Mouse (Mus musculus): Measurements from ENCODE around the gene Napa. TPM values are rescaled to one million over a fixed set of nuclear protein-coding genes. Genes with fewer than 3 reads are reported as not detected.

Gene Napa
- 100 to 1,000 TPM; 160 to 178 TPM for total RNA-seq (2021)
- long read RNA-seq, experiment 1, transcript Napa-201 (11 exons, 2,517 nt): major isoform, 164 of 188 reads
- long read RNA-seq, experiment 1, partial matches to known transcripts: 2 of 188 reads
- long read RNA-seq, experiment 1, other reads (novel, unspliced or antisense): 21 of 188 reads
- long read RNA-seq, experiment 2, transcript Napa-201 (11 exons, 2,517 nt): major isoform, 266 of 310 reads
- long read RNA-seq, experiment 2, partial matches to known transcripts: 11 of 310 reads
- long read RNA-seq, experiment 2, other reads (novel, unspliced or antisense): 30 of 310 reads

DNA sequence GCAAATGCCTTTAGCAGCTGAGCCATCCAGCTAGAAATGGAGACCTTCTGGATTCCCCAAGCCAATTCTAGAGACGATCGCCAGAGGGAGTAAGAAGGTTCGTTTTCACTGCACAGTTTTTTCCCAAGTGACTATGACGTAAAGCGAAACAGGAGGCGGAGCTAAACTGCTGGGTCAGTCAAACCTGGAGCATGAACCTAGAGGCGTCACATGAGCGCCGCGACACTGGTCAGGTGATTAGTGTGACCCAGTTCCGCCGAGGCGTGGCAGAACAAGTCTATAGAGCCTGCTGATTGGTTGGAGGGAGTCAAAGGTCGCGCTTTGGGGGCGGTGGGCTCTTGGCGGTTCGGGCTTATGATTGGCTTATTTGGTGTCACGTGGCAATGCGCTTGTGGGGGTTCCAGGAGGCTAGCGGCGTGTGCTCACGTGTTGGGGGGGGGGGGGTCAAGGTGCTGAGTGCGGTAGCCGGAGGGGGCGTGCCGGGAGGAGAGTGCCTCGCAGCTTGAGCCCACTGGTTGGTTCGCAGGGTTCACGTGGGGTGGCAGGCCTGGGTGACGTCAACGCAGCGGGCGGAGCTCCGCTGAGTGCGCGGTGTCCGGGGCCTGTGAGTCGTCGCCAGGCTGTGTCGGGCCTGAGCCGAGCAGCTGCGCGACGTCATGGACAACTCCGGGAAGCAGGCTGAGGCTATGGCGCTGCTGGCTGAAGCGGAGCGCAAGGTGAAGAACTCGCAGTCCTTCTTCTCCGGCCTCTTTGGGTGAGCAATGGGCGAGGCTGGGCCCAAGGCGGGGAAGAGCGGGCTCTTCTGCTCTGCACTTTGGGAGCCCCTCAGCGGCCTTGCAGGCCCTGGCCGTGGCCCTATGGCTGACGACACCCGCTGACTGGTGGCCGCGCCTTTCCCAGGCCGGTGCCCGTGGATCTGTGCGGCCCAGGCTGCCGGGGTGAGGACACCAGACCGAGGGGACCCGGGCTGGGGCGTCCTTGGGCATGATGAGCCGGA, at the start of gene Napa:
Gene Napa, plus strand, starts transcription at position 438 of the 997 bp plus-strand sequence.
- peak; percentile 96 to 97 for DNase-seq (ENCODE audit: low spot score in 2 of 2)

DNA sequence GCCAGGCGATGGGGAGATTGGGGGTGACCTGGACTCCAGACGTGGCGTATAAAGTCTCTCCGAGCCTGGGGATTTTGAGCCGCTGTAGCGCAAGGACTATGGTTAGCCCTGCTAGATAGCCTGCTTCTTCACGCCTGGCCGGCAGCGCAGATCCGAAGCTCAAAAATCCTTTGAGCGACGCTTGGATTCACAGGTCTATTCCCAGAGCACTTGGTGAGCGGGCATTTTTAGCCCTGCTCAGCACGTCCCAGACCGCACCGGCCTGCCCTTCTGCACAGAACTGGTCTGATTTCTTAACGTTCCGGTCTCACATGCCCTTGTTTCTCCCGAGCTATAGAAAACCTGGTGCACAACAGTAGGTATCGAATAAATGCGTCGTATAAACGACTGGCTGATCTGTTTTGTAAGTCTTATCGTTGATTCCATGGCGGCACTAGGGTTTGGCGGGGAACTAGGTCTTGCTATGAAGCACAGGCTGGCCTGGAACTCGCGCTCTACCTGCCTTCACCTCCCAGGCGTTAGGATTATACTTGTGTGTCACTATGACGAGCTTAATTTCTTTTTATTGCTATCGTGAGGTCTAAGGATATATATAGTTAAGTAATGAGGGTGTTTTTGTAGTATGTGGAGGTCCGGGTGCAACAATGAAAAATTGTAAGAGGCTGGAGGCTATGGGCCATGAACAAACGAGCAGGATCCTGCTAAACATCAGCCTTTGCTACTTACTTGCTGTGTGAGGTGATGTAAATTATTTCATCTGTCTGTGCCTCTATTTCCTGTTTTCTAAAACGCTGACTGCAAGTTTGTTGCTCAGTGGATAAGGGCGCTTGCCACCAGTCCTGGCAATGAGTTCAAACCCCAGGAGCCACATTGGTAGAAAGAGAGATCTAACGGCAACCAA, 49.3 kb upstream of the Napa start:
- DNase-seq (ENCODE audit: low spot score in 2 of 2): no peak

DNA sequence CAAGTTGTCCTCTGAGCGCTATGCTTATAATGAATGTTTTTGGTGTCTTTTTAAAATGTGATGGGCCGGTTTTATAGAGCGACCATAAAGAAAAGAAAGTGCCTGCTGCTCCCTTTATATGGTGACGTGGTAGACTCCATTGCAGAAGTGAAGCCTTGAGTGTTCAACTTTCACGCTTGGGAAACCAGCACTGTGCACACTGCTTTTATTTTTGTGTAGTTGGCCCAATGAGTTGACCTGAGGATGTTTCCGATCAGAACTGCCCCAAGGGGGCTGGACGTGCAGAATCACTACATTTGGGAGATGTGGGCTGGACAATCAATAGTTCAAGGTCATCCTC, 48.7 kb upstream of the Napa start:
- no peak for DNase-seq (ENCODE audit: low spot score in 2 of 2)

DNA sequence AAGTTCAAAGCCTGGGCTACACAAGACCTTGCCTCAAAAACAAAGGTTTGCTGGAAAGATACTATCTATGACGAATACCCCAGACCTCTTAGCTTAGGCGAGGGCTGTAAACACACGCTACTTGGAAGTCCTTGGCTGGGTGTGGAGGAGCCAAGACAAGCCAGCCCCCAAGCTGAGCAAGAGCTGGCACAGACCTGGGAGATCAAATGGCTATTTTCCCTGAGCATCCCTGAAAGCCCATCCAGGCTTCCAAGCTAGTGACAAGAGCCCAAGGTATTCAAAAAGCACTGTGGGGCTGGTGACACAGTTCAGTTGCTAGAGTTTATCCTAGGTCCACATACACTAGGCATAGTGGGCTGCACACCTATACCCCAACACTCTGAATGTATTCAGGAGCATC, 47.7 kb upstream of the Napa start:
- no peak for DNase-seq (ENCODE audit: low spot score in 2 of 2)

DNA sequence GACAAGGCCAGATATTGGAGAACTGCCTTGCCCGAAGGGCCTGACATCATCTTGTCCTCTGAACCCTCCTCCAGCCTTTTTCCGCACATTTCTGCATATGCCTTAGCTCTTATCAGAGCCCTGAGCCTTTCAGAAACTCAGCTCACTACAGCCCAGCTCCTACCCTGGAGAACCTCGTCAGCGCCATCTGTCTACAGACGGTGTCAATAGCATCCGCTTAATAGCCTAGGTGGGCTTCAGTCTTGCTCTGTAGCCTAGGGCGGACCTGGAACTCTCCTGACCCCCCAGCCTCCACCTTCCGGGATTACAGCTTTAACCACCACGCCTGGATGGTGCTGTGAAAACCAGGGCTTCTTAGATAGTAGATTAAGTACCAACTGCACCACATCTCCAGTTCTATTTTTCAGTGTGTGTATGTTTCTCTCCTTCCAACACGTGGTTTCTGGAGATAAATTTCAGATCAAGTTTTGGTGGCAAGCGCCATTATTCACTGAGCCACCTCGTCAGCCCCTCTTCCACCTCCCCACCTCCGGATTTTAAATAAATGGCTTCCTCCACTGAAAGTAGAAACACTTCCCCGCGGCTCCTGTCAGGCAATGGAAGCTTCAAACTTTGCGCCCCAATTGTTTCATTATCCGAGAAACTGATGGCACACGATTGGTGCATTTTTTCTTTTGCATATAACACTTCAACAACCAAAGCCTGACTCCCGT, 46.2 kb upstream of the Napa start:
- peak; percentile 70 for DNase-seq (ENCODE audit: low spot score in 2 of 2)

DNA sequence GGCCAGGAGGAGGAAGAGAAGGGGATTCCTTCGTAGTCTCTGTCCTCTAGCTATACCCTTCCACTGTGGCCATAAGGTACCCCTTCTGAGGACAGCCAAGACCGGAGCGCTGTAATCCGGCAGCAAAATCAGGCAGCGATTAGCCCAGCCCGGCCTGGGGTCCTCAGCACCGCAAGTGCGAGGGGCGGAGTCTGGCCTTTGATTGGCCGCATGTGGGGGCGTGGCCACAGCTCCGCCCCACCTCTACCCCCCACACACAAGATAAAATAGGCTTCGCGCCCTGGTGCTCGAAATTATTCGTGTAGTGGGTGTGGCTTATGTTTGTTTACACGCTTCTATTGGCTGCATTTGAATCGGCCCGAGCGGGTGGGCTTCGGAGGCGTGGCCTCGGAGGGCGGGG, 45.6 kb upstream of the Napa start:
- peak; percentile 92 to 93 for DNase-seq (ENCODE audit: low spot score in 2 of 2)

DNA sequence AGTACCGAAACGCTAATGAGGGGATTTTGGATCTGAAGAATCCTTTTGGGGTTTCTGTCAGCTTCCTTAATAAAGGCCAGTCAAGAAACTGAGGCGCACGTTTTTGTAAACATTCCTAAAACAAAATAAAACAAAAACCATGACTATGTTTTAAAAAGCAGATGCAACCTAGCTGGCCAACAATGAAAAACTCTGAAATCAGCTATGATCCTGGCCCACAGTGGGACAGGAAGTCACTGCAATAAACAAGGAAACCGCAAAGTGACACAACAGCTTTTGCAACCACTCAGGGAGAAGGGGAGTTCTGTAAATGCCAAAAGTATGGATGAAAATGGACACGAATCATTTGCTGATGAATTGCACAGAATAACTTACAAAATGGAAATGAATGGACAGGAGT, 45.2 kb upstream of the Napa start:
- no peak for DNase-seq (ENCODE audit: low spot score in 2 of 2)

- DNase-seq (ENCODE audit: low spot score in 2 of 2): no peak
Measured at GRCm38 (mm10) chr7:16054966-16055365, 43.3 kb upstream of the Napa start.

DNA sequence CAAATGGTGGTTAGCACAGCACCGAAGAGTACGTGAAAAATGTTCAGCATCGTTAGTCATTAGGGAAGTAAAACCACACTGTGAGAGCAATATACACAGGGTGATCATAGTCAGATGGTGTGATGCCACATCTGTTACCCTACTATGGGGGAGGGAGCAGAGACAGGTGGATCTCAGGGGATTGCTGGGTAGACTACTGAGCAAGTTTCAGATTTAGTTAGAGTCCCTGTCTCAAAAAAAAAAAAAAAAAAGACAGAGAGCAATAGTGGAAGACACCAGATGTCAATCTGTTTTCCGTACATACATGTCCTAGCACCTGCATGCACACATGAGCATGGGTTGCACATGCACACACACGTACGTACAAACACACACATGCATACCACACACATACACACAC, 42.6 kb upstream of the Napa start:
- DNase-seq (ENCODE audit: low spot score in 2 of 2): no peak

DNA sequence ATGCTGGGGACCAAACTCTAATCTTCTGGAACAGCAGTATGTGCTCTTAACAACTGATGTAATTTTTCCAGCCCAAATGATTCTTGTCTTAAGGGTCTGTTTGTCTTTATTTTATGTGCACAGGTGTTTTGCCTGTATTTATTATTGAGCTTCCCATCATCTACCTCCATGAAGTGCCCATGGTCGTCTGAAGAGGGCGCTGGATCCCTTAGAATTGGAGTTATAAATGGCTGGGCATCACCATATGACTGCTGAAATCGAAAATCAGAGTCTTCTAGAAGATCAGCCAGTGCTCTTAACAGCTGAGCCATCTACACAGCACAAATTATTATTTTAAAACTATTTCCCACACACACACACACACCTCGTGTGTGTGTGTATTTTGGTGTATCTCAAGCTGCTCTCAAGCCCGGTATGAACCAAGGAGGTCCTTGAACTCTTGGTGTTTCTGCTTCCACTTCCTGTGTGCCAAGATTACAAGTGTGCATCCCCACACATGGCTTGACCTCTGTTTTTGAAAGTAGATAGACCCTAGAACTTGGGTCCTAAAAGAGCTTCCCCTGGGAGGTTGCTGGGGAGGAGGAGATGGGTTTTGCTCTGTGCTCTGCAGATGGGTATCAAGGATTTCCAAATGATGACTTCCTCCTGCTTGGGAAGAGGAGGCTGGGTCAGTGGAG, 41.7 kb upstream of the Napa start:
- DNase-seq (ENCODE audit: low spot score in 2 of 2): no peak

DNA sequence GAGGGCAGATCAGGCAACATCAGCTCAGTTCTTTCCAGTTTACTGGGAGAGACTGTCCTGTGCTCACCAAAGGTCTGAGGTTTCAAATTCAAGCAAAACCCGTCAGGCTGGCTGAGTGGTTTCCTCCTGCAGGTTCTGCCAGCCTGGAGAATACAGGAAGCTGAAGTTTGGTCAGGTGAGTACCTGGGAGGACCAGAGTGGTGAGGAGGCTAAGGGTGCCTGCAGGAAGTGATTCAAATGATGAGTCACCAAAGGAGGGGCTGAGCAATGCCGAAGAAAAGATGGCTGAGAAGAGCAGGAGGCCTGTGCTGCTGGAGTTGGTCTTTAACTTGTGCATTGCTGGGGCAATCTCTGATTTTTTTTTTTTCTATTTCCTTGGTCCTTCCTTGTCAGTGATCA, 41.1 kb upstream of the Napa start:
- DNase-seq (ENCODE audit: low spot score in 2 of 2): no peak

DNA sequence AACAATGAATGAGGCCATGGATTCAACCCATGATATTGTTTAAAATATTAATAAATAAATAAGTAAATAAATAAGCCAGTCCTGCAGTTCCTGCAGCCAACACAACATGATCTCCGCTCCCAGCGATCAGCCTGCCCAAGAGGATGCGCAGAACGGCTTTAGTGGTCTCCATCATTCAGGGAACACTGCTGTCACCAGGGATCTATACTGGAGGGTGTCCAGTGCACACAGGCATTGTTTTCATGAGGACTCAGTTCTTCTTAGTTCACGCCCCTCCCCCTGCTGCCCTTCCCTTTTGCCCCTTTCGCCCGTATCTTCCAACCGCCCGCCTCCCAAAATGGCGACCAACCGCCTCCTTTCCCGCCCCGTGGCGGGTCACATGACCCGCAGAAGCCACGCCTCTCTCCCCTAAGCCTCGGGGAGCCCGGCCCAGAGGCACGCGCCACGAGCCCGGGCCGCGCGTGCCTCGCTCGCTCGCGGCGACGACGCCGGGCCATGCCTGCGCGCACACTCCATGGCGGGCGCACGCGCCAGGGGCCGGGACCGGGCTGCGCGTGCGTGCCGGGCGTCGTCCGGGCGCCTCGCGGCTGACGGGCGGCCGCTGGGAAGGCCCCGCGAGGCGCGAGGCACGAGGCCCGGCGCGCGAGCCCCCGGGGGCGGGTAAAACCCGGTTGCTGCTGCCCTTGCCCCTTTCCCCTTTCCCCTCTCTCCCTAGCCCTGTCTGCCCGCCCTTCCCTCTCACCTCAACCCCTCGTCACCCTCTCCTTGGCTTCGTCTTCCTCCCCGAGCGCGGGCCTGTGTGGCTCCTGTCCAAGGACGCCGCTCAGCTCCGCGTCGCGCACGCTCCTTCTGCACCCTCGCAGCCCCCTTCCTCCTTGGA, 36.8 kb upstream of the Napa start, which contains the start of gene Zfp541:
Gene Zfp541, plus strand, starts transcription at position 596 of the 880 bp plus-strand sequence.
- DNase-seq (ENCODE audit: low spot score in 2 of 2): no peak

GRCm38 (mm10) chr7:16062099-16062420, 36.2 kb upstream of the Napa start:
- DNase-seq (ENCODE audit: low spot score in 2 of 2): no peak

DNA sequence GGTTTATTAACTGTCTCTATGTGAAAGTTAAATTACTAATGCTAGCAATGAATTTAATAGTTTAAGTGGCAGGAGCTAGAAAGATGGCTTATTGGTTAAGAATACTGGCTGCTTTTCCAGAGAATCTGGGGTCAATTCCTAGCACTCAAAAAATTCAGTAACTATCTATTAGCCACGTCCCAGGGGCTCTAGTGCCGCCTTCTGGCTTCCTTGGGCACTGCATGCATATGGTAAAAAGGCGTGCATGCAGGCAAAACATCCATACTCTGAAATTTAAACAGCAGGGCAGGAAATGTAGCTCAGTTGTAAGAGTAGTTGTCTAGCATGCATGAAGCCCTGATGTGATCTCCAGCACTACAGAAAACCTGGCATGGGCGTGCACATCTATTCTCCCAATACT, 34.8 kb upstream of the Napa start:
- DNase-seq (ENCODE audit: low spot score in 2 of 2): no peak

- no peak for DNase-seq (ENCODE audit: low spot score in 2 of 2)
Measured at GRCm38 (mm10) chr7:16070846-16071245, 27.4 kb upstream of the Napa start.

DNA sequence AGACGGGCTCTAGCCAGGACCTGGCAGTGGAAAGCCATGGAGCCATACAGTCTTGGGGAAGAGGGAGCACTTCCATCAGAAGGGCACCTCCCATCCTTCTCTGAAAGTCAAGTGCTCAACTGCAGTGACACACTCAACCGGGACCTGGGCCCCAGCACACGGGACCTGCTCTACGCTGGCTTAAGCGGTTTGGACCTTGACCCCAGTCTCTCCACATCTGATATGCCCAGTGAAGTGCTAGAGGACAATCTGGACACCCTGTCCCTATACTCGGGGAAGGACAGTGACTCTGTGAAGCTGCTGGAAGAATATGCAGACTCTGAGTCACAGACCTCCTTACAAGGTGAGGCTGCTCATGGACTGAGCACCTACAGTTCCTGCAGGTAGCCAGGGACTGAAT, 26.4 kb upstream of the Napa start:
- DNase-seq (ENCODE audit: low spot score in 2 of 2): no peak

- no peak for DNase-seq (ENCODE audit: low spot score in 2 of 2)
Measured at GRCm38 (mm10) chr7:16079947-16080346, 18.3 kb upstream of the Napa start.

DNA sequence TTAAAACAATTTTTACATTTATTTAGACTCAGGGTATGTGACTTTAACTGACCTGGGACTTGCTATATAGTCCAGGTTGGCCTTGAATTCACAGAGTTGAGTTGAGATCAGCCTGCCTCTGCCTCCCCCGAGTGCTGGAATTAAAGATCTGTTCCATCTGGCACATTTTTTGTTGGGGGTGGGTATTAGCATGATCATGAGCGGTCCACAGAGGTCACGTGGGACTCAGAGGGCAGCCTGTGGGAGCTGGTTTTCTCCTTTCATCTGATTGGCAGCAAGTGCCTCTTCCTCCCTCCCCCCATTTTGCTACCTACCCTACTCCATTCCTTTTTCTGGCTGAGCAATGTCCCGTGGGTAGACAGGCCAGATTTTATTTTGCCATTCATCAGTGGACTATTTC, 17.7 kb upstream of the Napa start:
- no peak for DNase-seq (ENCODE audit: low spot score in 2 of 2)

DNA sequence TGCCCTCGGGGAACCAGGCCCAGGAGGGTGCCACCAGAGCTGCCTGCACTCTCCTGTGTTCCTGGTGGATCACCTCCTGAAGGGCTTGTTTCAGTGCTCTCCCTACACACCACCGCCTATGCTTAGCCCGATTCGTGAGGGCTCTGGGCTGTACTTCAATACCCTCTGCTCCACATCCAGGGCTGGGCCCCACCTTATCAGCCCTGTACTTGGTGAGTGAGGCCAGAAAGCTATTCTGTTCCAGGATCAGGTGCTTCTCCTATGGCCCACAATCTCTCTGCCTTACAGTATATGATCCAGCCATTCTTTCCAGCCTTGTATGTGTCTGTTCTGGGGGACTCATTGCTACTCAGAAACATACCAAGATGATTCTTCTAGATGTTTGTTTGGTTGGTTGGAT, 14.9 kb upstream of the Napa start:
- no peak for DNase-seq (ENCODE audit: low spot score in 2 of 2)

Data from adrenal gland, adult 18-20 months (tissue).